Mouse (Mus musculus) lung, postnatal 0 days (tissue): ENCODE measurements at regions not wholly inside any gene's neighbourhood (a gene's known extent, or its start where the extent isn't known, plus 50 kb on each side); places are given as distances from the start of the nearest gene placed in this dataset.

Source experiments
- CTCF ChIP-seq: IDR thresholded peaks from 2 replicates; pipeline ENCODE4 v1.5.1; 2016; ENCODE audit warnings: antibody characterized with exemption, mild to moderate bottlenecking
- EP300 ChIP-seq: IDR thresholded peaks from 2 replicates; pipeline ENCODE4 v1.6.1; 2016; ENCODE audit warnings: antibody characterized with exemption, mild to moderate bottlenecking, control low read depth

GRCm38 (mm10) chr11:38856645-38857044, 1620.9 kb upstream of the Tenm2 start:
- no peak for TF ChIP-seq CTCF
- TF ChIP-seq EP300, result no peak
